8 mouse cellular contexts compared by ENCODE assay signal in the genomic region with DNA sequence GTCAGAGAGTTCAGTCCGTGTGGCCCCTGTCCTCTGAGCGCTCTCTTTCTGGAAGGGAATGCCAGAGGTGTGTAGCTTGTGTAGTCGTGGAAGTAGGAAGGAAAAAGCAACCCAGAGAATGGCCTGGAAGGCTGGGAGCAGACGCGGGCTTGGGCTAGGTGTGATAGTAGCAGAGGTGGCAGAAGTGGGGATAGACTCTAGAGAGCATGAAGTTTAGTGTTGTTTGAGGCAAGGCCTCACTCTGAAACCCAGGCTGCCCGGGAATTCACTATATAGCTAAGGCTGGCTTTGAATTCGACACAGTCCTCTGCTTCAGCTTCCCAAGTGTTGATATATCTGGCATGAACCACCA. TPM values are rescaled to one million over a fixed set of nuclear protein-coding genes. Genes with fewer than 3 reads are reported as not detected.
DNase-seq lines count a peak whose midpoint lies in the region; ATAC-seq and TF ChIP-seq lines count a peak whose summit lies in the region.

No protein-coding gene starts in this region.

- peak overlapping the region; percentile 81 for H3K4me3 ChIP-seq in gastrocnemius, adult 2 months
- H3K4me3 ChIP-seq in ES-E14 (ENCODE audit: insufficient read depth in 1 of 2, low read depth in 1 of 2, low read length in 2 of 2, poor library complexity in 1 of 2, severe bottlenecking in 1 of 2) = peak overlapping the region; percentile 68 to 96
- peak overlapping the region; percentile 71 for H3K4me3 ChIP-seq in hindbrain, embryonic 10.5 days

- whole genome bisulfite sequencing in hindbrain, embryonic 10.5 days = 2% methylated on average over 7 of the region's 7 CpGs

- no peaks in the 10 kb centered on the region for H3K9me3 ChIP-seq in ES-E14 (ENCODE audit: control insufficient read depth, insufficient read depth, low read depth, low read length)
- H3K9me3 ChIP-seq in hindbrain, embryonic 10.5 days = no peaks in the 10 kb centered on the region

- DNase-seq in gastrocnemius, adult 2 months = no peak
- DNase-seq in gastrocnemius, adult 18-20 months (ENCODE audit: low spot score) = no peak
- DNase-seq in ES-E14 (ENCODE audit: low read depth, low spot score) = no peak
- no peak for DNase-seq in hindbrain, embryonic 10.5 days (ENCODE audit: low spot score)
- DNase-seq in gastrocnemius, postnatal 25 days = no peak
- DNase-seq in adrenal gland, adult (ENCODE audit: inconsistent age in 2 of 2, low spot score in 1 of 2) = no peak
- no peak for DNase-seq in cerebellum, postnatal 10 days

- peak overlapping the region; percentile 88 for H3K9ac ChIP-seq in ES-E14 (ENCODE audit: insufficient read depth, low read depth, low read length, poor library complexity, severe bottlenecking)

- no peak for TF ChIP-seq CTCF in gastrocnemius, adult 2 months (IDR thresholded peaks at IDR 0.05)

- ATAC-seq in megakaryocyte progenitor cell, adult 5-6 weeks (replicated peaks; ENCODE audit: poor library complexity) = peak; percentile 20

- H3K27me3 ChIP-seq in hindbrain, embryonic 10.5 days (ENCODE audit: insufficient read depth, poor library complexity, severe bottlenecking) = 0 out of 2 replicates have a peak, but pooled peaks cover 4% of the 10 kb centered on the region

- H3K27ac ChIP-seq in gastrocnemius, adult 2 months = peak overlapping the region; percentile 88
- peak overlapping the region; percentile 46; the same call in 1 of the 2 replicates for H3K27ac ChIP-seq in ES-E14 (ENCODE audit: insufficient read depth, low read depth, low read length, poor library complexity, severe bottlenecking)
- H3K27ac ChIP-seq in hindbrain, embryonic 10.5 days = peak overlapping the region; percentile 89

- peaks cover 4 to 8% of the 10 kb centered on the region in 2 experiments; a peak in 3 of 4 replicates for H3K4me1 ChIP-seq in ES-E14 (ENCODE audit: control insufficient read depth in 2 of 2, insufficient read depth in 2 of 2, low read length in 2 of 2, poor library complexity in 1 of 2)
- H3K4me1 ChIP-seq in hindbrain, embryonic 10.5 days (replicated peaks) = peaks cover 23% of the 10 kb centered on the region

- intact Hi-C loops in gastrocnemius, adult 2 months (cut with DNase I) = no loop called here

- in situ Hi-C loops in ES-E14 (cut with MboI; ENCODE audit: low sequenced_read_pairs in 2 of 2, unreplicated experiment in 2 of 2) = no loop called here

- H3K36me3 ChIP-seq in ES-E14 (ENCODE audit: control insufficient read depth, insufficient read depth, low read length, poor library complexity, severe bottlenecking) = peaks cover 23% of the 10 kb centered on the region
- H3K36me3 ChIP-seq in hindbrain, embryonic 10.5 days = peaks cover 34% of the 10 kb centered on the region

TF ChIP-seq in ES-E14, 5 proteins besides CTCF, POLR2A, EP300 and RAD21:
- TF ChIP-seq MAFK (IDR thresholded peaks at IDR 0.05; ENCODE audit: insufficient read depth, low read depth, low read length) = no peak
- TF ChIP-seq CHD2 (IDR thresholded peaks at IDR 0.05; ENCODE audit: low read depth, low read length) = no peak
- TF ChIP-seq ZNF384 (IDR thresholded peaks at IDR 0.05; ENCODE audit: low read depth, low read length) = no peak
- TF ChIP-seq ZC3H11A (IDR thresholded peaks at IDR 0.05; ENCODE audit: borderline replicate concordance, low read depth, low read length) = no peak
- TF ChIP-seq HCFC1 (IDR thresholded peaks at IDR 0.05; ENCODE audit: borderline replicate concordance, insufficient read depth, low read length) = no peak
TF ChIP-seq in ES-E14: peak in this region for 0.

RNA-seq across cellular contexts. Expression of a gene that starts 0.5 kb away (rescaled TPM):
- 1 to 10 TPM; 1.1 to 1.2 TPM for total RNA-seq in gastrocnemius, adult 2 months (2021)
- 1 to 10 TPM; 1.1 to 1.2 TPM for total RNA-seq in gastrocnemius, adult 18-20 months (2021)
- 1.9 and 2.6 TPM in 2 replicates for total RNA-seq in ES-E14 (2012; rRNA removed)
- polyA plus RNA-seq in hindbrain, embryonic 10.5 days (2016; fragmentation: Nextera tagmentation; extraction: Ambion mirVana) = 9.8 and 16.1 TPM in 2 replicates
- total RNA-seq in megakaryocyte progenitor cell, adult 5-6 weeks (2015) = 0.99 TPM in 1 of 2 replicates, not detected in the other
- not detected in 2 replicates for total RNA-seq in megakaryocyte progenitor cell, adult 5-6 weeks (2017)
- 1 to 10 TPM in 1 of 2 experiments, under 1 TPM in 1; 0.56 to 1.6 TPM for total RNA-seq in gastrocnemius, postnatal 25 days (2021)

RNA-seq across cellular contexts. Expression of a gene that starts 0.7 kb away (rescaled TPM):
- total RNA-seq in gastrocnemius, adult 2 months (2021) = 10 to 100 TPM; 61.0 to 87.7 TPM
- total RNA-seq in gastrocnemius, adult 18-20 months (2021) = 10 to 100 TPM; 69.3 to 76.8 TPM
- total RNA-seq in ES-E14 (2012; rRNA removed) = 238 and 318 TPM in 2 replicates
- polyA plus RNA-seq in hindbrain, embryonic 10.5 days (2016; fragmentation: Nextera tagmentation; extraction: Ambion mirVana) = 383 and 404 TPM in 2 replicates
- 76.7 and 114 TPM in 2 replicates for total RNA-seq in megakaryocyte progenitor cell, adult 5-6 weeks (2015)
- 88.6 and 104 TPM in 2 replicates for total RNA-seq in megakaryocyte progenitor cell, adult 5-6 weeks (2017)
- total RNA-seq in gastrocnemius, postnatal 25 days (2021) = 10 to 100 TPM; 65.8 to 66.9 TPM

RNA-seq across cellular contexts. Expression of a gene that starts 23.5 kb away (rescaled TPM):
- under 1 TPM; 0.71 to 0.81 TPM for total RNA-seq in gastrocnemius, adult 2 months (2021)
- total RNA-seq in gastrocnemius, adult 18-20 months (2021) = 1 to 10 TPM; 1.0 to 1.3 TPM
- 0.31 and 0.42 TPM in 2 replicates for total RNA-seq in ES-E14 (2012; rRNA removed)
- polyA plus RNA-seq in hindbrain, embryonic 10.5 days (2016; fragmentation: Nextera tagmentation; extraction: Ambion mirVana) = 9.2 and 28.1 TPM in 2 replicates
- not detected in 2 replicates for total RNA-seq in megakaryocyte progenitor cell, adult 5-6 weeks (2015)
- not detected in 2 replicates for total RNA-seq in megakaryocyte progenitor cell, adult 5-6 weeks (2017)
- 1 to 10 TPM; 1.3 to 1.8 TPM for total RNA-seq in gastrocnemius, postnatal 25 days (2021)

RNA-seq across cellular contexts. Expression of a gene that starts 32.8 kb away (rescaled TPM):
- total RNA-seq in gastrocnemius, adult 2 months (2021) = 10 to 100 TPM; 11.2 to 14.5 TPM
- 10 to 100 TPM; 10.3 to 10.8 TPM for total RNA-seq in gastrocnemius, adult 18-20 months (2021)
- 7.7 and 7.8 TPM in 2 replicates for total RNA-seq in ES-E14 (2012; rRNA removed)
- 7.0 and 8.8 TPM in 2 replicates for polyA plus RNA-seq in hindbrain, embryonic 10.5 days (2016; fragmentation: Nextera tagmentation; extraction: Ambion mirVana)
- 4.8 and 5.6 TPM in 2 replicates for total RNA-seq in megakaryocyte progenitor cell, adult 5-6 weeks (2015)
- 3.6 and 5.5 TPM in 2 replicates for total RNA-seq in megakaryocyte progenitor cell, adult 5-6 weeks (2017)
- total RNA-seq in gastrocnemius, postnatal 25 days (2021) = 10 to 100 TPM; 14.0 to 15.0 TPM
